Mouse (Mus musculus): ENCODE results near the gene Hnf4a. TPM values are rescaled to one million over a fixed set of nuclear protein-coding genes. Genes with fewer than 3 reads are reported as not detected.

Hnf4a gene
- polyA plus RNA-seq, 1 experiment, result not detected

DNA sequence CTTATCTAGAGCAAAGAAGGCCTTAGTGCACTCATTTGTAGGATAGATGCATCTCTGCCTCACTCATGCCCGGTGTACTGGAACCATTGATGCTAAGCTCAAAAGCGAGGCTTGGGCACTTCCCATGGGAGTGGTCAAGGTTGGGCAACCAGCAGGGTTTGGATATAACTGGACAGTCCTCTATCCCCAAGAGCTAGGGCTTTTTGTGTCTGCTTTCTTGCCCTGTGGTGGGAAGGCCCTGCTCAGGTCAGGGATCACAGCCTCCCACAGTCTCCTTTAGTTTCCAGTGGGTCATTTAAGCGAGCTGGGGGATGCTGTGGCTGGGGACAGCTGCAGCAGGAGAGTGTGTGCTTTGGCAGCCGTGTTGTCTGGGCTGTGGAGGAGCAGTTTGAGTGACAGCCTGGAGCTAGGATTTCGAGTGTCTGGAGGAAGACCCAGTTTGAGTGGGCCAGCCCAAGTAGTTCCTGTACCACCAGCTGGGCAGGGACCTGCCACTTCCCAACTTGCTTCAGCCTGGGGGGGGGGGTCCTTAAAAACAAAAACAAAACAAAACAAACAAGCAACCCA, 16.8 kb upstream of the Hnf4a start:
- TF ChIP-seq CTCF (IDR thresholded peaks at IDR 0.05; ENCODE audit: borderline replicate concordance, insufficient read depth, low read length), result no peak
- TF ChIP-seq POLR2A (IDR thresholded peaks at IDR 0.05; ENCODE audit: low read depth, low read length), result no peak
- H3K4me1 ChIP-seq (ENCODE audit: control insufficient read depth, insufficient read depth, low read length), result 0 out of 2 replicates have a peak, but pooled peaks cover 4% of the 10 kb centered on the region
- no peak overlapping the region for H3K27ac ChIP-seq (ENCODE audit: insufficient read depth, low read length)
- H3K4me3 ChIP-seq (ENCODE audit: insufficient read depth, low read length), result no peak overlapping the region

GRCm38 (mm10) chr2:163490656-163491055, 16.0 kb upstream of the Hnf4a start:
- Histone ChIP-seq H3K27ac (ENCODE audit: insufficient read depth, low read length) (no peak overlapping the region), H3K4me1 (ENCODE audit: control insufficient read depth, insufficient read depth, low read length) (0 out of 2 replicates have a peak, but pooled peaks cover 4% of the 10 kb centered on the region), H3K4me3 (ENCODE audit: insufficient read depth, low read length) (no peak overlapping the region)
- TF ChIP-seq CTCF (IDR thresholded peaks at IDR 0.05; ENCODE audit: borderline replicate concordance, insufficient read depth, low read length), result no peak
- TF ChIP-seq POLR2A (IDR thresholded peaks at IDR 0.05; ENCODE audit: low read depth, low read length), result no peak

DNA sequence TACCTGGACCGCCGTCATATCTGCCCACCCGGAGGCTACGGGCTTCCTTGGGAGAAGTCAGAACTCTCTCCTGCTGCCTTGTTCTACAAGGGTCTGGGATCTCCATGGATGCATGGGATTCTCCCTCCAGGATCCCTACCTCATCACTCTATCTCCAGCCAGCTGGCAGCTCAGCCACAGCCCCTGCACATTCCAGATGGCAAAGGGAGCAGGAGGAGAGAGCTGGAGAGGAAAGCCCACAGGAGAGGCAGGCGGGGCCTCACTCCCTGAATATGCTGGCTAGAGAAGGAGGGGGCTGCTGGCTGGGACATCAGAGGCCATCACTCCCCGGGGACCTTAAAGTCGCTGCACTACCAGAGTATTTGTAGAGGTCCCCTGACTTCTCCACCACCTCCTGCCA, 15.3 kb upstream of the Hnf4a start:
- Histone ChIP-seq H3K4me3 (ENCODE audit: insufficient read depth, low read length) (no peak overlapping the region), H3K4me1 (ENCODE audit: control insufficient read depth, insufficient read depth, low read length) (0 out of 2 replicates have a peak, but pooled peaks cover 4% of the 10 kb centered on the region), H3K27ac (ENCODE audit: insufficient read depth, low read length) (no peak overlapping the region)
- TF ChIP-seq CTCF (IDR thresholded peaks at IDR 0.05; ENCODE audit: borderline replicate concordance, insufficient read depth, low read length), result no peak

DNA sequence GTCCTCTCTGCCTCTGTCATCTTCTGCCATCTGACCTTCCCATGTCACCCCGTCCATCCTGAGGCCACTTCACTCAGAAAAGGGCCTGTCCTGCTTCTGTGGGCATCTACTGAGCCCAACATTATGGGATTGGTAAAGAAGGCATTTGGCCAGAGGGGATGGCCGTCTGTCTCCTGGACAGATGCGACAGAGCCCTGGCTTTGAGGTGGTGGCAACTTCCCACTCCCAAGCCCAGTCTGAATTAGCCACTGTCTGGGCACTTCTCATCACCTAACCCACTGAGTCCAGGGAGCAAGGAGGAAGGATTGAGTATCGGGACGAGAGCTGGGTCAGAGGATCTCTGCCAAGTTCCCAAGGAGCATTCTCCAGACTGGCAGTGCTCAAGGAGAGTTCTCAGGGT, 14.6 kb upstream of the Hnf4a start, which contains the start of gene R3hdml:
Gene R3hdml, plus strand, starts transcription at position 301 of the 400 bp plus-strand sequence.
- no peak within 1 kb of the TSS for H3K4me3 ChIP-seq (ENCODE audit: insufficient read depth, low read length)
- H3K27ac ChIP-seq (ENCODE audit: insufficient read depth, low read length), result no peak within 1 kb of the TSS
- H3K4me1 ChIP-seq (ENCODE audit: control insufficient read depth, insufficient read depth, low read length), result 0 out of 2 replicates have a peak, but pooled peaks cover 4% of the 10 kb centered on the region
- TF ChIP-seq CTCF (IDR thresholded peaks at IDR 0.05; ENCODE audit: borderline replicate concordance, insufficient read depth, low read length), result no peak
- no peak for TF ChIP-seq POLR2A (IDR thresholded peaks at IDR 0.05; ENCODE audit: low read depth, low read length)

DNA sequence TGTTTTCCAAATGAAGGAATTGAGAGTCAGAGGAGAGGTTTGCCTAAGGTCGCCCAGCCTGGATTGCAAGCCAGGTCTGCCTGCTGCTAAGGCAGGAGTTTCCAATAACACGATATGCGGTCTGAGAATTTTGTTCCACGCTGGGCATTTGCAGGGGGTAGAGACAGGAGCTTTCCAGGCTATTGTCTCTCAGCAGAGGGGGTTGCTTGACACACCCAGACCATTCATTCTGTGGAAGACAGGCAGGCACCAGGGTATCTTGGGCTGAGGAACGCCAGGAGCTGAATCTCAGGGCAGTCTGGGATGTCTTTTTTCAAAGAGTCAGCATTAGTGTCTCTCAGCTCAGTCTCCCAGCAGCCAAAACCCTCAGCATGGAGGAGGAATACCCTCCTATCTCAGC, 13.6 kb upstream of the Hnf4a start:
- Histone ChIP-seq H3K4me3 (ENCODE audit: insufficient read depth, low read length) (no peak overlapping the region), H3K4me1 (ENCODE audit: control insufficient read depth, insufficient read depth, low read length) (0 out of 2 replicates have a peak, but pooled peaks cover 4% of the 10 kb centered on the region), H3K27ac (ENCODE audit: insufficient read depth, low read length) (no peak overlapping the region)
- TF ChIP-seq CTCF (IDR thresholded peaks at IDR 0.05; ENCODE audit: borderline replicate concordance, insufficient read depth, low read length), result no peak
- TF ChIP-seq POLR2A (IDR thresholded peaks at IDR 0.05; ENCODE audit: low read depth, low read length), result no peak

DNA sequence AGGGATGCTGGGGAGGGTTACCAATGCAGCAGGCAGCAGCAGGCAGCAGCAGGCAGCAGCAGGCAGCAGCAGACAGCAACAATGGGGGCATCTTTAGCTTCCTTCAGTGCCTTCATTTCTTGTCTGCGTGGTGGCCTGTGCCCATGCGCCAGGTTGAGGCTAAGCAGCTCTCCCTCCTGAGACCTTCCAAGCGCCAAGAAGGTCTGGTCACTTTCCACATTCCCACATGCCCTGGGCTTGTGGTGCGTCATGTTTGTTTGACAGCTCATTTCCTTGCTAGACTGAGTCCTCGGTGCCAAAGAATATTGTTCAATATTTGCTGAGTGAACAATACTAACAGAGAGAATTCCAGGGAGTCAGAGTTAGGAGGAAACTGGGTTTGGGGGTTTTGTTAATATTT, 12.6 kb upstream of the Hnf4a start:
- no peak overlapping the region for H3K27ac ChIP-seq (ENCODE audit: insufficient read depth, low read length)
- no peak overlapping the region for H3K4me3 ChIP-seq (ENCODE audit: insufficient read depth, low read length)
- 0 out of 2 replicates have a peak, but pooled peaks cover 4% of the 10 kb centered on the region for H3K4me1 ChIP-seq (ENCODE audit: control insufficient read depth, insufficient read depth, low read length)
- TF ChIP-seq CTCF (IDR thresholded peaks at IDR 0.05; ENCODE audit: borderline replicate concordance, insufficient read depth, low read length) (no peak), POLR2A (IDR thresholded peaks at IDR 0.05; ENCODE audit: low read depth, low read length) (no peak)

DNA sequence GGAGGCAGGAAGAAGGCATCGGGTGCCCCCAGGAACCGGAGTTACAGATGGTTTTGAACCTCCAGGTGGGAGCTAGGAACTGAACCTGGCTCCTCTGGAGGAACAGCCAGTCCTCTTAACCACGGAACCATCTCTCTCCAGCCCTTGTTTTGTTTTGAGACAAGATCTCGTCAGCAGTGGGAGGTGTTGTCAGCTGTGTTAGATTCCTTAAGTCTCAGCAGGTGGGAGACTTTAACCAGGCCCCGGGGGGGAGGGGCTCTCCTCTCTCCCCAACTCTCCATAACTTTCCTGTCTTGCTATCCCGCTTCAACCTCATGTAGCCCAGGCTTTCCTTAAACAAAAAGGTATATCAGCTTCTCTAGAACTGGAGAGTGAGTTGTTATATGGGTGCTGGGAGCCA, 12.2 kb upstream of the Hnf4a start:
- Histone ChIP-seq H3K4me3 (ENCODE audit: insufficient read depth, low read length) (no peak overlapping the region), H3K27ac (ENCODE audit: insufficient read depth, low read length) (no peak overlapping the region), H3K4me1 (ENCODE audit: control insufficient read depth, insufficient read depth, low read length) (0 out of 2 replicates have a peak, but pooled peaks cover 4% of the 10 kb centered on the region)
- TF ChIP-seq CTCF (IDR thresholded peaks at IDR 0.05; ENCODE audit: borderline replicate concordance, insufficient read depth, low read length) (no peak), POLR2A (IDR thresholded peaks at IDR 0.05; ENCODE audit: low read depth, low read length) (no peak)

DNA sequence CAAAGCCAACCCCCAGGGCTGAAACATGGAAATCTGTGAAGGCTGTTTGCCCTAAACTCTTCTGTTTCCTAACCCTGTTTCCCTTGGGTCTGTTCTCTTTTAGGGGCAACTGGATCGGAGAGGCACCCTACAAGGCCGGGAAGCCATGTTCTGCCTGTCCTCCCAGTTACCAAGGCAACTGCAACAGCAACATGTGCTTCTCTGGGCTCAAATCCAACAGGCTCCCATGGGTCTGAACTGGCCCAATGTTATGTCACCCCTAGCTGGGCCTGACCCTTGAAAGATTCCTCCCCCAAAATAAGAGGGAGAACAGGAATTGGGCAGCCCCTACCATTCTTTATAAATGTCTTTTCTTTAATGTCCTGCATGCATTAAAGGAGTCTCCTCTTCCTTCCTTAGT, 4.4 kb upstream of the Hnf4a start:
- TF ChIP-seq POLR2A (IDR thresholded peaks at IDR 0.05; ENCODE audit: low read depth, low read length), result no peak
- TF ChIP-seq CTCF (IDR thresholded peaks at IDR 0.05; ENCODE audit: borderline replicate concordance, insufficient read depth, low read length), result no peak
- H3K4me3 ChIP-seq (ENCODE audit: insufficient read depth, low read length), result no peak overlapping the region

DNA sequence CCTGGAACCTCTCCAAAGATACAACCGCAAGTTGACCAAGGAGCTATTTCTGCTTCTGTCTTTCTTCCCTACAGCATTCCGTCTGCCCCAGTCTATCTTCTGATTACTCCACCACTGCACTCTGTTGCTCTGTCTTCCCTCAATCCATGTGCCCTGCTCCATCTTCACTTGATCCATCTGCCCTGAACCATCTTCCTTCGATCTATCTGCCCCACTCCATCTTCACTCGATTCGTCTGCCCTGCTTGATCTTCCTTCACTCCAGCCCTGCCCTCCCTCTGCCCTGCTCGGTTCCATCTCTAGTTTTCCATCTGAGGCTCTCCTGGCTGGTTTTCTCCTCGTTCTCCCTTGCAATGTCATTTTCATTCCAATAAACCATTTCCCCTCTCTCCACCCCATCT, 3.4 kb upstream of the Hnf4a start:
- no peaks in the 10 kb centered on the region for H3K4me1 ChIP-seq (ENCODE audit: control insufficient read depth, insufficient read depth, low read length)
- H3K4me3 ChIP-seq (ENCODE audit: insufficient read depth, low read length), result no peak overlapping the region
- TF ChIP-seq CTCF (IDR thresholded peaks at IDR 0.05; ENCODE audit: borderline replicate concordance, insufficient read depth, low read length) (no peak), POLR2A (IDR thresholded peaks at IDR 0.05; ENCODE audit: low read depth, low read length) (no peak)
- H3K27ac ChIP-seq (ENCODE audit: insufficient read depth, low read length), result no peak overlapping the region

More for the DNA sequence above, 4.4 kb upstream of the Hnf4a start:
- H3K27ac ChIP-seq (ENCODE audit: insufficient read depth, low read length), result no peak overlapping the region
- no peaks in the 10 kb centered on the region for H3K4me1 ChIP-seq (ENCODE audit: control insufficient read depth, insufficient read depth, low read length)

DNA sequence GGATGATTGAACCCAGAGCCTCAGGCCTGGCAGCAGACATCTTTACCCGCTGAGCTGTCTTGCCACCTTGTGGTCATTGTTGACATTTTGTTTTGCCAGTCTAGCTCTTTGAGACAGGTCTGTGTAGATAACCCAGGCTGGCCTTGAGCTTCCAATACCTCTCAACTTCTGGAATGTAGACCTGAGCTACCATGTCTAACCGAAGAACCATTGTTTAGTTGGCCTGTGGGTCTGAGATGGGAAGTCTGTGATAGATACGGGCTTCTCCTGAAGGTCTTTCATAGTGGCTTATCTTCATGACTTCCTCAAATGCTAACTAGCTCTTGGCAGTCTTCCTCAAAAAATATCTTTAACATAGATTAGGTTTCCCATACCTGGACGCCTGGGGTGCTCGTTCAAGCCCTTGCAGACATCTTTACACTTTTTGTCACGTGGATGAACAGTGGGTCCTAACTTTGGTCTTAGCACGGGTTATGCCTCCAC, 19.2 kb downstream of the Hnf4a start:
- Histone ChIP-seq H3K4me3 (ENCODE audit: insufficient read depth, low read length) (no peak overlapping the region), H3K27ac (ENCODE audit: insufficient read depth, low read length) (no peak overlapping the region), H3K4me1 (ENCODE audit: control insufficient read depth, insufficient read depth, low read length) (no peaks in the 10 kb centered on the region)
- no peak for TF ChIP-seq POLR2A (IDR thresholded peaks at IDR 0.05; ENCODE audit: low read depth, low read length)
- no peak for TF ChIP-seq CTCF (IDR thresholded peaks at IDR 0.05; ENCODE audit: borderline replicate concordance, insufficient read depth, low read length)
